Mouse (Mus musculus) ES-CJ7 (cell line): ENCODE measurements at regions not wholly inside any gene's neighbourhood (a gene's known extent, or its start where the extent isn't known, plus 50 kb on each side); places are given as distances from the start of the nearest gene placed in this dataset.
A peak's percentile ranks its signal among the peaks of the same experiment; 100 is the strongest.

Experiments used
- DNase-seq: peaks from one replicate; pipeline ENCODE4 v3.0.0; 2011; ENCODE audit warnings: low read depth, low spot score

DNA sequence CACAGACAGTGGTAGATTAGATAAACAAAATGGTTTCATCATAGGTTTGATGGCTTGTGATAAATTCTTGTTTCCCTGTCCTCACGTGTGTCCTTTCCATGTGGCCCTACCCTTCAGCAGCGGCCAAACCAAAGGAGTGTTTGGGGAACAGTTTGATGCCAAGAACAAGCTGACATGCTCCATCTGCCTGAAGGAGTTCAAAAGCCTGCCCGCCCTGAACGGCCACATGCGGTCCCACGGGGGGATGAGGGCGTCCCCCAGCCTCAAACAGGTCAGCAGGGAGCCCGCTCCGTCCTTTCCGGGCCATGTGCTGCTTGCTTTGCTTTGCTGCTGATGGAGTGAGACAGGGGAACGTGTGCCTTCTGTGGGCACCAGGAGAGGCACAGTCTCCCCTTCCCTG is 51.0 kb upstream of the Mrps10 start:
- no peak for DNase-seq

DNA sequence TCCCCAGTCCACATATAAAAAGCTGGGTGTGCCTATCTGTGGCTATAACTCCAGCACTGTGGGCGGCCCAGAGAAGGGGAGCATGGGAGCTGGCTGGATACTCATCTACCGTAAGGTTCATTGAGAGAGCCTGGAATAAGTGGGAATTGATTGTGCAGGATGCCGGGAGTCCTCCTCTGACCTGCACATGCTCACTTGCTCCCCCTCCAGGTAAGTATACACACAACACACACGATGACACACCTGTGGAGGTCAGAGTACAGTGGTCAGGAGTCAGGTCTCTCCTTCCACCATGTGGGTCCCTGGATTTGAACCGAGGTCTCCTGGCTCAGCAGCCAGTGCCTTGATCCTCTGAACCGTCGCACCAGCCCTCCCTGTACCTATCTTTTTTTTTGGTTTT is 55.5 kb upstream of the Mrps10 start:
- DNase-seq = peak; percentile 52

DNA sequence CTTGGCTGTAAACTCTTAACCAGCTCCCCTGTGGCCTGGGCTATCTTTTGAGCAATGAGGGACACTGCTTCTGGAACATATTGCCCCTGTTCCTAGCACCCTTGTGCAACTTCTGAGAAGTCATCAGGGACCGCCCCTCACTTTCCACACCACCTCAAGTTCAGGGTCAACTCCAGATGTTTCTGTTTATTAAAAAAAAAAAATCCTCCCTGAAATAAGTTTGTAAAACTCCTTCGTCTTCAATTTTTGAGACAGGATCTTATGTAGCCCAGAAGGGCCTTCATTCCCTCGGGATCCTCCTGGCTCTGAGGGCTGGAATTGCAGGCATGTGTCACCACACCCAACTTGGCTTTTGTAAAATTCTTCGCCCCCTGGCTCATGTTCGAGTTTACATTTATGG is 57.4 kb upstream of the Mrps10 start:
- no peak for DNase-seq

DNA sequence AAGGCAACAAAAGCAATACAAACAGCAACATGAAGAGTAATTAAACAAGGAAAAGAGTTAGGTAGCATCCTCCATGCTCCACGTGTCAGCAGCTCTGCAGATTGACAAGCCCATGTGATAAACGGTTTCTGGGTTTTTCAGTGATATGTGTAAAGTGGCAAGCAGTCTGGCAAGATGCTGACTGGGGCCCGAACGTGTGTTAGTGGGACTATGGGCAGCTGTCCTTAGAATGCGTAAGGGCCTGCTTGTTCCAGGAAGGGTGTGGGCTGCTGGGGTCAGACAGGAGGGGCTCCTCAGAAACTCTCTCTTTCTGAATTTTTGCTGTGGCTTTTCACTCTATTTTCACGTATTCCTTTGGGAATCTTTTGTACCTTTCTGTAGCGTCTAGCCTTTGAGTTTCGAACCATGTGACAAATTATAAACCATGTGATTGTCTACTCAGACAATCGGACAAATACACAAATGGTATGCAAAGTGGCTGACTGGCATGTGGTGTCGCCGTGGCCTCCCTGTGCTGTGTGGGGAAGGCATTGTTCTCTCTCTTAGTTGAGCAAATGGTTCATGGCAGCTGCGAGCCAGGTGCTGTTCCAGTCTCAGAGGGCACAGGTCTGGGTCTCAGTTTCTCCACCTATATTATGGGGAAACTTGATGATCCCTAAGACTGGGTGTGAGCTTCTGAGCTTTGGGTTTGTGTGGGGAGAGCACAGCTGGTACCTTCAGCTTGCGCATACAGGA is 62.5 kb upstream of the Mrps10 start:
- no peak for DNase-seq

DNA sequence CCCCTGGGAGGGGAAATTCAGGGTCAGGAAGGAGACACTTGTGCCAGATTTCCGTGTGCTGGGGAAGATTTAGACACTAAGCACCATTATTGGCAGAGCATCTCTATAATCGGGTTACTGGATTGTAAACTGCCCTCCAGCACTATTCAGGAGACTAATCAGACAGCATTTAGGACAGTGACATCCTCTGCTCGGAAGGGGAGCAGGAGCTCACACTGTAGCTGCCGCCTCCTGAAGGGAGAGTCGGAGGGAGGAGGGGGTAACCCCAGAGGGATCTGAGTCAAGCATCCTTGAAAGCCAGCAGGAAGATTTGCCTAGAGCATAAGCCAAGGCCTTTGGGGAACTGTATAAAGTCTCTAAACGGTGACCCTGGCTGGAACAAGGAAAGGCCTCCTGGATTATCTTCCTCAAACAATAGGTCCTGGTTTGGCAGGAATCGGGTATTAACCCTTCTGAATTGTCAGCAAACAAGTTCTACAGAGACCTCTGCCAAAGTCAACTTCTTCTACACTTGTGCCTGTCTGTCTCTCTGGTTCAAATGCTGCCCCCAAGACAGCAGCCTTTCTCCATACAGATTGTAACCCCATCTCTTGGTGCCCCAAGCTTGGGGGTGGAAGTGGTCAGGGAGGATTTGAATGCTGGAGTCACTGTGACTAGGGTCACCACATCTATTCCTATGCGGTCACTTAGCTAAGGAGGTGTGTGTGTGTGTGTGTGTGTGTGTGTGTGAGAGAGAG is 64.1 kb upstream of the Mrps10 start:
- no peak for DNase-seq

DNA sequence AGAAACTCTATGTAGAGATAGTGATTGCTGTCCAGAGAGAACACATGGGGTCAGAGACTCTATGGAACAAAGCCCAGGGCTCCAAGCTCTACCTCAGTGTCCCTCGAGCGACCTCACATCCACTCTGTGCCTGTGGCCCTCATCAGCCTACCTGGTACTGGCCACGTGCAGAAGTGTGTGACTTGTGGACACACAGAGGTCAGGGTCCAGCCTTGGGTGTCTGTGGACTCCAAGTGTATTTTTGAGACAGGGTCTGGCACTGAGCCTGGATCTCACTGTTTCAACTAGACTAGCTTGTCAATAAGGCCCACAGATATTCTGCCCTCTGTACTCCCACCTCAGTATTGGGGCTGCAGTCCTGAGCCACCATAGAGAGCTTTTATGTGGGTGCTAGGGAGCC is 65.1 kb upstream of the Mrps10 start:
- DNase-seq = no peak

DNA sequence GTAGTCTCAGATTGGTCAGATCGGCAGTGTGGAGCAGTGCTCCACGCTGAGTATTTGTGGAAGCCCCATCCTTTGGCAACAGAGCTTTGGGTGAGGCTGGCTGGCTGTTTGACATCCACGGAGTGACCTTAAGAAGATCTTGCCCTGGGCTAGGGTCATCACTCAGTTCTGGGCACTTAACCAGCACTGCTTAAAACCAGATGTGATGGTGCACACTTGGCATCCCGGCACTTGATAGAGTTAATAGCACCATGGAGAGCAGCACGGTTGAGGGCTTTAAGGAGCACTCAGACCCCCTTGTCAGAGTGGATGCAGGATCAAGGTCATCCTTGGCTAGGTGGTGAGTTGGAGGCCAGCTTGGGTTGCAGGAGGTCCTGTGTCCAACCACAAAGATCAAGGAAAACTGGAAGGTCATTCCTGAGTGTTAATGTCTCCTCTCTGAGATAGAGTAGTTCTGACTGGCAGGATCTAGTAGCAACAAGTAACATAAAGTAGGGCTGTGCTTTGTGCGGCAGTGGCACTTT is 70.2 kb upstream of the Mrps10 start:
- DNase-seq = peak; percentile 33

DNA sequence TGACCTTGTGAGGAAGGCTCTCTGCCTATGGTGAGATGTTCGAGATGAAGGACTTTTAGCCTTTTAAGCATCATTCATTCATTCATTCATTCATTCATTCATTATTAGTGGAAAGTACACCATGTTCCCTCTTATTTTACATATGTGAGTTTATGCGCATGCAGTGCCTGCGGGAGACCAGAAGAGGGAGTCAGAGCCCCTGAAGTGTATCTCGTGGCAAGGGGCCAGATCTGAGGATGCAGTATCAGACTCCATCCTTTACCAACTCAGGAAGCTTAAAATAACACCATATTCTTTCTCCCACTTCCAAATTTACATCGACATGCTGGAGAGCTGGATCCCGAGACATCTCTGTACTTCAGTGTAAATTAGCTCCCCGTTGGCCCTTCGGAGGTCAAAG is 70.7 kb upstream of the Mrps10 start:
- peak; percentile 40 for DNase-seq

DNA sequence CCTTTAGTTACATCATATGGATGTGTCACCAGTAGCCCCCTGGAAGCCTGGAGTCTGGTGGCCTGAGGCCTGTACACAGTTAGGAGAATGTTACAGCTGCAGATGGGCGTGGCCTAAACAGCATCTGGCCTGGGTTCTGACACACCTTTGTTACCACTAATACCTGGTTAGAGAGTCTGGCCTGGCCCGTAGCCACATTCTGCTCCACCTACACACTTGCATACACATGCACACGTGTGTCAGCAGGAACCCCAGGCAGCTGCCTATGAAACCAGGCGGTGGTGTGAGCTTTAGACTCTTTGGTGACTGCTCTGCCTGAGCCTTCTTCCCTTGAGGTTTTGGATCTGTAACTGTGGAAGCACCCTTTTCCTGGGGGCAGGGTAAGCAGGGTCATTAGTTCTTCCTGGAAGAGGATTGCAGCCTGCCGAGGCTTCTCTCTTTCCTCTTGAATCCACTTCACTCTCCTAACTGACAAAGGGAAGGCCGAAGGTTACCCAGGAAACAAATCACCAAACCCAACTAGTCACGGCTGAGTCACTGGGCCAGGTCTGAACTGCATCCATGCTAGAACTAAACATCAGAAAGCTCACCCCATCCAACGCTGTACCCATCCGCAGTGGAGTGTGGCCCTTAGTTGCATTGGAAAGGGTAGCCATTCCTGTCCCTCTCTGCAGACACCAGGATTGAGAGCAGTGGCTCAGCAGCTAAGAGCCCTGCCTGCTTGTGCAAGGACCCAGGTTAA is 71.8 kb upstream of the Mrps10 start:
- no peak for DNase-seq

DNA sequence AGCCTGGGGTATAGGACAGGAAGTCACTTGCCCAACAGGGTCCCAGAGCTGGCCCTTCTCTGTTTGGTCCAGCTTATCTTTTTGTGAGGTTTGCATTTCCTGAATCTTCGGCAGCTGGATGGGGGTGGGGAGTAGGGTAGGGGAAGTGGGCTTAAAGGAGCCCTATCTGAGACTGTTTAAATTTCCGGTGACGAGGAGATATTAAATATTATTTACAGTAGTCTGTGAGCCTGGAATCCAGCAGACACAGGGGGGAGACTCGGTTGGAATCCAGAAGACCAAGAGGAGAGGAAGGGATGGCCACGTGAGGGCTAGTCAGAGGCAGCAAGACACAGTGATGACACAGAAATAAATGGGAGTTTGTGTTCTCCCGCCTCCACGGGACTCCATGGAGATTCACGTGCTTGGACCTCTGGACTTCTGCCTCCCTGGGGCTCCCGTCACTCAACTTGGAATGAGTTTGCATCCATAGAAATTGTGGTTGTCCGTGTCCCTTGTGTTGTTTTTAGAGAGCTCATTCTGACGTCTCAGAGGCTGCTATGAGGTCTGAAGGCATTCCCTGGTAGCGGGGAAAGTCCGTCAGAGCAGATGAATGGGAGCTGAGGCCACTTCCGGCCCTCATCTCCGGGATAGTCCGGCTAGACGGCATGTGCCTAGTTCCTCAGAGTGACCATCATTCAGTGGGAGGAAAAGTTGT is 73.2 kb upstream of the Mrps10 start:
- no peak for DNase-seq

DNA sequence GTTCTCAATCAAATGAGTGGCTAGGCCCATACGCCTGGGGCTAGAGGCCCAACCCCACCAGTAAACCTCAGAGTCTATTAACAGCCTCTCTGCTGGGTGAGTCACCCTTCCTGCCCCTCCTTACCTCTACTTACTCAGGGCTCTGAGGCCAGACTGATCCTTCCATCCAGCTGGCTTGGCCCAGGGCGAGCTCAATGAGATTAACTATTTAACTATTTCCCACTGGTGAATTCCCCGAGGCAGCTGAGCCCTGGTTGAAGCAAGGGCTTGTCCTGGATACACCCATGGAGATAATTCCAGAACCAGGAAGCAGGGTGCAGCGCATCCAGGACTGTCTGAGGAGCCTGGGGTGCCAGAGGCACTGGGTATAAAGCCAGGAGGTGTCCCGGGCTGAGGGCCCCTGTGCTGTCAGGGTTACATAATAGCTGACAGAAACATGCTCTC is 74.6 kb upstream of the Mrps10 start:
- peak; percentile 22 for DNase-seq

DNA sequence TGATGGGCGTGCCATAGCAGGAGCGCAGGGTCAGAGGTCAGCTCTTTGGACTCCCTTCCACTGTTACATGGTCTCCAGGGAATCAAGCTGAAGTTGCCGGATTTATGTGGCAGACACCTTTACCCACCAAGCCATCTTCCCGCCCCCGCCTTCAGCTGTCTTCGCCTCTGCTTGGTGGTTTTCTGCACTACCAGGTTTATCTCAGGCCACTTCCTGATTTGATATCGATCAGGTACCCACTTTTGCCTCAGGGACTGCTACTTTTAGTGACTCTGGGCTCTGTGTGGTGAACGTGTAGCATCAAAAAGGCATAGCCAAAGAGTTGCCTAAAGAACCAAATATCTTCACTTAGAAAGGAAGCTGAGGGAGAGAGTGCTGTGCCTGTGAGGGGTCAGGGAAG is 75.5 kb upstream of the Mrps10 start:
- DNase-seq = no peak

DNA sequence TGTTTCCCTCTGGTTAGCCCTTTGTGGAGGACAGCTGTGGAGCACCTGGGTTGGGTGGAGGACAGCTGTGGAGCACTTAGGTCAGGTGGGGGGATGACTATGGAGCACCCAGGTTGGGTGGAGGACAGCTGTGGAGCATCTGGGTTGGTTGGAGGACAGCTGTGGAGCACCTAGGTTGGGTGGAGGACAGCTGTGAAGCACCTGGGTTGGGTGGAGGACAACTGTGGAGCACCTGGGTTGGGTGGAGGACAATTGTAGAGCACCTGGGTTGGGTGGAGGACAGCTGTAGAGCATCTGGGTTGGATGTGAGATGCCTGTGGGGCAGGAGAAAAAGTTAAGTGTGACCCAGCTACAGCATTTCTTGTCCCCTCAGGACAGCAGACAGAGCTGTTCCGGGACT is 77.1 kb upstream of the Mrps10 start:
- no peak for DNase-seq

DNA sequence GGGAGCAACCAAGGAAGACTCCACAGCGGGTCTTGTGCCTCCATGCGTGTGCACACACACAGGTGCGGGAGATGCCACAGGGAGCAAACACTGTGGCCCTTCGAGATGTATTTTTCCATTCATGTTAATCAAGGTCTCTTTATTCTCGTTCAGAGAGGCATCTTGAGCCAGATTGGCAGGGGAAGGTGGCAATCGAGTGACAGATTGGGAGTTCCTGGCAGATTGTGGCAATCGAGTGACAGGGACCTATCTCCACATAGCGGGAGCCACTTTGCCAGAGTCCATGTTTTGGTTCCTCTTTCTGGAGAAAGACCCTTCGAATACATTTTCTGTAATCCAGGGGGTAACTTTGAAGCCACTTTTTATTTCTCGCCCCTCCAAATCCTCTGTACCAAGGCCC is 83.1 kb upstream of the Mrps10 start:
- no peak for DNase-seq

DNA sequence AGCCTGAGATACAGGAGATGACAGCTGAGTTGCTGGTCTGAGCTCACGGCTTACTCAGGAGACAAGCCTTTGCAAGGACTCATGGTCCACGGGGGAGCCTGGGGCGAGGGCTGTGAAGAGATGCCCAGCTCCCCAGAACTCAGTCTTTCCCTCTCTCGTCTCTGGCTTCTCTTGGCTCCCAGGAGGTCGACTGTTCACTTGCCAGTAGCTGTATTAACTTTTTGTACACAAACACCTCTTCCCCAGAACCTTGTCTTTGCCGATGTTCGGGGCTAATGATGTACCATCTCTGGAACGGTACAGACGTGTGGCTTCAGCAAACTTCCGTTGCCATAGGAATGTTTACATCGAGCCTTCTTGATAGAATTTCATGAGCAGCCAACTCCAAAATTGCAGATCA is 84.5 kb upstream of the Mrps10 start:
- no peak for DNase-seq

DNA sequence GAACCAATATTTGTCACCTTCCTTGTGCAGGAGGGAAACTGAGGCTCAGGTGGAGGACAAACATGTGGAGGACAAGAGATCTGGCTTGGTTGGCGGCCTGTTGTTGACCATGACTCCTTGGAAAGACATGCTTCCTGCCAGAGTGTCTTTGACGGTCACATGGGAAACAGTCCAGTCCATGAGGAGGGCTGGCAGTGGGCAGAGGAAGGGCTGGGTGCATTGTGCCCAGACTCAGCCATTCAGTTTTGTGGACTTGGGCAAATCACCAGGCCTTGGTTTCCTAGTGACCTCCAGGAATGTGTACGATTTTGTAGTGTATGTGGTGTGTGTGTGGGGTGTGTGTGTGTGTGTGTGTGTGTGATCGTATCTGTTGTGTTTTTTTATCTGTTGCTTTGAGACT is 85.5 kb upstream of the Mrps10 start:
- no peak for DNase-seq

DNA sequence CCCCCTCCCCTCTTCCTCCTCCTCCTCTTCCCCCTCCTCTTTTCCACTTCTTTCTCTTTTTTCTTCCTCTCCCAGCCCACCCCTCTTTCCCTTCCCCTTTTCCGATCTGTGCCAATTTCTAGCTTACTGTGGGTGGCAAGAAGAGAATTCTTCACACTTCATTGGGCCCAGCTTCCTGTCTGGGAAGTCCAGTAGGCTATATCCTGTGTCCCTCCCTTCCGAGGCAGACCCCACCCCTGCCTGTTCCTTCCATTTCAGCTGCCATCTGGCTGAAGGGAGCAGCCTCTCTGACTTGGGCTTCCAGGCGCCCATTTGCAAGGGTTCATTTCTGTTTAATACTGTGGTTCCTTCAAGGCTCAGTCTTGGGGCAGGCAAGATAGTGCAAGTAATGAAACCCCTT is 86.2 kb upstream of the Mrps10 start:
- no peak for DNase-seq

DNA sequence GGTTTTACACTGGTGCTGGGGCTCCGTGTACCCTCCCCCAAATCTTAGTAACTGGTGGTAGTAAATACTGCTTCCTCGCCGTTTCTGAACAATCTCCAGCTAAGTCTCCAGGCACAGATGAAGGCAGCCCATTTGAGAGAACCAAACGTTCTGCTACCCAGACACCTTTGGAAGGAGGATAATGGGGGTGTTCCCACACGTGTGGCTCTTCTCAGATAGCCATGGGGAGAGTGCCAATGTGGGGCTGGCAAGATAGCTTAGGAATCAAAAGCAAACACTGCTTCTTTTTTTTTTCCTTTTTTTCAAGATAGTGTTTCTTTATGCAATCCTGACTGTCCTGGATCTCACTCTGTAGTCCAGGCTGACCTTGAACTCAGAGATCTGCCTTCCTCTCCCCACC is 90.8 kb upstream of the Mrps10 start:
- no peak for DNase-seq

DNA sequence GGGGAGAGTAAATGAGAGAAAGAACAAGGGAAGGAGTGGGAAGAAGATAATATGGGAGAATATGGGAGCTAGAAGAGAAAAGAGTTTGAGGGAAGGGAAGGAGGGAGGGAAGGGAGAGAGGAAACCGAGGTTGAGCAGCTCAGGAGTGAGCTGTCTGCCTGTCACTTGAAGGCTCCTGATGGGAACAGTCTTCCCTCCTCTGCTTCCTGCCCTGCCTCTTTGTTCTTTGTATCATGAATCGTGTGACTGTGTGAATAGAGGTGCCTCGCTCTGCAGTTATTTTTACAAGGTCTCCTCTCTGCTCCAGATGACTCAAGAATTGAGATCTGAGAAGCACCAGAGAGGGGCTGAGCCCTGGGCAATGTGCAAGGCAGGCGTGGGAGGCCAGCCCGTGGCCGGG is 92.0 kb upstream of the Mrps10 start:
- no peak for DNase-seq

DNA sequence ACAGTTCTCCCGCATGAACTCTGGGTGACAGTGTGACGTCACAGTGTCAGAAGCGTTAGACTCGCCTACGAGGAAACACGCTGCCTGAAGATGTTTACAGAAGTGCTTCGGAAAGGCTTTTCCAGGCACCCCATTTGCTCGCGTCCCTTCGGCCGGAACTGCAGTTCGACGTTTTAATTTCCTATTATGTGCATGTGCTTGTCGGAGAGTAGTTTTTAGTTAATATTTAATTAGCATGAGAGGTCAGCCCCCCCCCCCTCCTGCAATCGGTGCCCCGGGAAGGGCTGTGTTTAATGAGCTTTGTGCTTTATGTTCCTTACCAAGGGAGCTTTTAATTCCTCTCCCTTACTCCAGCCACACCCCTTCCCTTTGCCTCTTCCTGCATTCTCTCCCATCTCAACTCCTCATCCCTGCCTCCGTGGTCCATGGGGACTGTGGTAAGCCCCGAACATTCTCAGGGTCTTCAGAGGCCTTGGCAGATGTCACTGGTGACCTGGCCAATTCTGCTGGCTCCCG is 92.8 kb upstream of the Mrps10 start:
- no peak for DNase-seq

DNA sequence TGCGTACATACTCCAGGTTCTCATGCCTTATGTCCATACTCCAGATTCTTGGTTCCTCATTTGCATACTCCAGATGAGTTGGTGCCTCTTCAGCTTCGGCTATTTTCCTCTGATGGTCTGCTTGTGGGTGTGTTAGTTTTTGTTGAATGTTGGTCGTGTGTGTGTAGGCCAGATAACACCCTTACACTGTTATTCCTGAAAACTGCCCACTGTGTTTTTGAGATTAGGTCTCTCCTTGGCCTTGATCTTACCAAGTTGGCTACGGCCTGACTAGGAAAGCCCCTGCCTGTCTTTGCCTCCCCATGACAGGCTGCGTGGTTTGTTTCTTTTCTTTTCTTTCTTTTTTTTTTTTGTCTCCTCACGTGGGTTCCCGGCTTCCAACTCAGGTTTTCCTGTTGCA is 95.4 kb upstream of the Mrps10 start:
- DNase-seq = no peak
